Comparison of ENCODE assay signal across 31 mouse cellular contexts in genomic region chr14:106156533-106156932, GRCm38 (mm10). TPM values are rescaled to one million over a fixed set of nuclear protein-coding genes. Genes with fewer than 3 reads are reported as not detected.
A peak's percentile ranks its signal among the peaks of the same experiment; 100 is the strongest.
DNase-seq lines count a peak whose midpoint lies in the region; ATAC-seq and TF ChIP-seq lines count a peak whose summit lies in the region.
"Had no signal": no experiment of that assay in that cellular context is flagged by ENCODE, and none has a peak within 500 bp of the region (broad histone marks: within the 10 kb centered on the region; RNA-seq: fewer than 3 reads in every experiment).

No protein-coding gene starts in this region.

- no peak overlapping the region for H3K4me3 ChIP-seq in myocyte
- H3K4me3 ChIP-seq in hindbrain, embryonic 16.5 days (ENCODE audit: low read length): no peak overlapping the region
- H3K4me3 ChIP-seq in neural tube, embryonic 15.5 days (replicated peaks): no peak overlapping the region
- H3K4me3 ChIP-seq: forebrain, embryonic 12.5 days; forebrain, embryonic 15.5 days; heart, embryonic 13.5 days had no signal

- H3K27ac ChIP-seq in hindbrain, embryonic 16.5 days (ENCODE audit: low read depth, low read length): no peak overlapping the region
- H3K27ac ChIP-seq in neural tube, embryonic 15.5 days (replicated peaks): no peak overlapping the region
- H3K27ac ChIP-seq: forebrain, embryonic 12.5 days; forebrain, embryonic 15.5 days; heart, embryonic 13.5 days; hindbrain, embryonic 14.5 days had no signal

- H3ac ChIP-seq in myocyte (ENCODE audit: control insufficient read depth, insufficient read length): no peak overlapping the region

- no peak for TF ChIP-seq POLR2A in myocyte (IDR thresholded peaks at IDR 0.05; ENCODE audit: insufficient read length, low read depth)

- H3K9ac ChIP-seq in hindbrain, embryonic 16.5 days (ENCODE audit: low read depth, low read length): no peak overlapping the region
- no peak overlapping the region for H3K9ac ChIP-seq in neural tube, embryonic 15.5 days (replicated peaks)
- H3K9ac ChIP-seq: forebrain, embryonic 12.5 days; forebrain, embryonic 15.5 days; heart, embryonic 13.5 days; hindbrain, embryonic 14.5 days had no signal

- peak overlapping the region; percentile 0 for H3K4me2 ChIP-seq in myocyte (ENCODE audit: low read depth)
- no peak overlapping the region for H3K4me2 ChIP-seq in hindbrain, embryonic 16.5 days (ENCODE audit: low read length)
- H3K4me2 ChIP-seq in neural tube, embryonic 15.5 days: no peak overlapping the region
- H3K4me2 ChIP-seq: forebrain, embryonic 12.5 days; forebrain, embryonic 15.5 days; heart, embryonic 13.5 days; hindbrain, embryonic 14.5 days had no signal

- ATAC-seq in hindbrain, embryonic 16.5 days: no peak
- no peak for ATAC-seq in erythroid progenitor cell, adult 5-6 weeks (replicated peaks; ENCODE audit: low FRiP score, poor library complexity, severe bottlenecking)
- ATAC-seq in neural tube, embryonic 15.5 days (ENCODE audit: low FRiP score): no peak
- ATAC-seq: activated CD4-positive, CD25-positive, alpha-beta regulatory T cell, adult 4 months; forebrain, embryonic 15.5 days; intestine, postnatal 0 days had no signal

- no peaks in the 10 kb centered on the region for H3K79me2 ChIP-seq in myocyte (ENCODE audit: control insufficient read depth, insufficient read depth)

- H3K36me3 ChIP-seq in myocyte (ENCODE audit: control insufficient read depth, insufficient read depth): no peaks in the 10 kb centered on the region
- H3K36me3 ChIP-seq in hindbrain, embryonic 16.5 days (ENCODE audit: control insufficient read depth, insufficient read depth, low read length): no peaks in the 10 kb centered on the region
- H3K36me3 ChIP-seq in neural tube, embryonic 15.5 days: no peaks in the 10 kb centered on the region
- H3K36me3 ChIP-seq: forebrain, embryonic 12.5 days; forebrain, embryonic 15.5 days; G1E; heart, embryonic 13.5 days had no signal

- H3K4me1 ChIP-seq in hindbrain, embryonic 16.5 days (ENCODE audit: control insufficient read depth, insufficient read depth, low read depth, low read length): no peaks in the 10 kb centered on the region
- no peaks in the 10 kb centered on the region for H3K4me1 ChIP-seq in neural tube, embryonic 15.5 days
- H3K4me1 ChIP-seq: forebrain, embryonic 12.5 days; forebrain, embryonic 15.5 days; heart, embryonic 13.5 days had no signal

- H3K9me3 ChIP-seq in hindbrain, embryonic 16.5 days (ENCODE audit: control insufficient read depth, low read length): no peaks in the 10 kb centered on the region
- no peaks in the 10 kb centered on the region for H3K9me3 ChIP-seq in neural tube, embryonic 15.5 days (replicated peaks)
- H3K9me3 ChIP-seq: forebrain, embryonic 12.5 days; forebrain, embryonic 15.5 days; heart, embryonic 13.5 days had no signal

- DNase-seq in adrenal gland, adult 2 months: peak; percentile 14
- no peak for DNase-seq in adrenal gland, adult 18-20 months (ENCODE audit: low spot score in 2 of 2)
- peak; percentile 37 for DNase-seq in 416B (ENCODE audit: low read depth)
- DNase-seq in NIH3T3 (ENCODE audit: low read depth): peak; percentile 30
- DNase-seq: adrenal gland, adult 8-10 months; adrenal gland, postnatal 25 days; cerebellum, adult 11-12 months; cerebellum, adult 9-10 months; cerebellum, postnatal 14 days; gastrocnemius, postnatal 25 days; heart, adult 18-20 months; heart, postnatal 14 days; heart, postnatal 4 days had no signal

- H3K27me3 ChIP-seq in myocyte (ENCODE audit: control insufficient read depth, insufficient read depth, insufficient read length): no peaks in the 10 kb centered on the region
- no peaks in the 10 kb centered on the region for H3K27me3 ChIP-seq in hindbrain, embryonic 16.5 days (replicated peaks; ENCODE audit: control insufficient read depth, insufficient read depth, low read length)
- H3K27me3 ChIP-seq in neural tube, embryonic 15.5 days (replicated peaks): no peaks in the 10 kb centered on the region
- H3K27me3 ChIP-seq: CH12.LX; forebrain, embryonic 12.5 days; forebrain, embryonic 15.5 days; heart, embryonic 13.5 days had no signal

- whole genome bisulfite sequencing in hindbrain, embryonic 16.5 days: 71% methylated on average over 1 of the region's 1 CpGs
- 74% methylated on average over 1 of the region's 1 CpGs for WGBS in neural tube, embryonic 15.5 days

TF ChIP-seq in myocyte, 11 proteins besides CTCF, POLR2A, EP300 and RAD21:
- no peak for TF ChIP-seq MYOD1 (IDR thresholded peaks at IDR 0.05; ENCODE audit: control insufficient read depth in 1 of 3, insufficient read length in 2 of 3, low read depth in 2 of 3)
- no peak for TF ChIP-seq TCF12 (IDR thresholded peaks at IDR 0.05; ENCODE audit: insufficient read depth, poor library complexity, severe bottlenecking)
- peak; percentile 64 for TF ChIP-seq CEBPB (IDR thresholded peaks at IDR 0.05; ENCODE audit: insufficient read depth, poor library complexity, severe bottlenecking)
- TF ChIP-seq SRF (IDR thresholded peaks at IDR 0.05; ENCODE audit: control insufficient read depth, insufficient read length, low read depth): no peak
- no peak for TF ChIP-seq MAX (IDR thresholded peaks at IDR 0.05; ENCODE audit: low read depth)
- no peak for TF ChIP-seq POLR2AphosphoS2 (IDR thresholded peaks at IDR 0.05; ENCODE audit: insufficient read length, low read depth)

RNA-seq across cellular contexts. Expression of gene Trim52, which starts 50.5 kb away (rescaled TPM):
- not detected for total RNA-seq in adrenal gland, adult 2 months (2021)
- not detected in 2 replicates for polyA plus RNA-seq in adrenal gland, adult 2 months (2012; rRNA removed)
- total RNA-seq in adrenal gland, adult 18-20 months (2021): not detected
- not detected for polyA plus RNA-seq in myocyte (2012; fragmentation: generic; extraction: Trizol)
- not detected in 2 replicates for polyA plus RNA-seq in hindbrain, embryonic 16.5 days (2015; fragmentation: Nextera tagmentation; extraction: Ambion mirVana)
- total RNA-seq in erythroid progenitor cell, adult 5-6 weeks (2015; ENCODE audit: low replicate concordance): not detected in 2 replicates
- not detected in 2 replicates for total RNA-seq in erythroid progenitor cell, adult 5-6 weeks (2017; ENCODE audit: low replicate concordance)
- not detected in 2 replicates for polyA plus RNA-seq in neural tube, embryonic 15.5 days (2015; fragmentation: Nextera tagmentation; extraction: Ambion mirVana)
- total RNA-seq: adrenal gland, adult 8-10 months; adrenal gland, postnatal 25 days; CH12.LX; gastrocnemius, adult 8-10 months; gastrocnemius, postnatal 25 days; heart, adult 18-20 months; heart, postnatal 14 days; heart, postnatal 4 days had no signal
- polyA plus RNA-seq: brain, embryonic 14.5 days; embryonic facial prominence, embryonic 11.5 days; embryonic facial prominence, embryonic 14.5 days; forebrain, embryonic 12.5 days; forebrain, embryonic 15.5 days; G1E; heart, embryonic 13.5 days; hindbrain, embryonic 11.5 days; hindbrain, embryonic 14.5 days; intestine, embryonic 14.5 days; intestine, postnatal 0 days had no signal

Comparison
In these comparisons a context has a peak if more than half of its experiments do, and no peak if none do; other contexts are left out.
1. DNase-seq: peak in adrenal gland, adult 2 months (single experiment), 416B (single experiment) and NIH3T3 (single experiment); none in adrenal gland, adult 18-20 months (0 of 2).